Mouse (Mus musculus): Measurements from ENCODE around the gene Tfb2m.

The Tfb2m gene

GRCm38 (mm10) chr1:179559446-179560194, 13.6 kb upstream of the Tfb2m start:
- DNase-seq (ENCODE audit: low spot score), result no peak

DNA sequence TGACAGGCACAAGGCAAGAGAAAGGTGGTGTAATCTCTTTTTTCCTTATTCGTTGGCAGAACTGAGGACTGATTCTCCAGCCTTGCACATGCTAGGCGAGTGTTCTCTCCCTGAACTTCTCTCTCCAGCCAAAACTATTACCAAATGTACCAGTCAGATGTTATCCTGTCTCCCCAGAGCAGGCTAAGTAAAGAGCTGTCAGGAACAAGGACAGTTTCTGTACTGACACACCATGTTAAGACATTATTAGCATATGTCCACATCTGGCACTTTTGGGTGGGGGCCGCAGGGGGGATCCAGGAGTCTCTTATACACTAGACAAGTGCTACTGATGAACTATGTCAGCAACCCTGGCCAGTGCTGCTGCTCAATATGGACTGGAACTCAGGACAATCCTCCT, 10.9 kb upstream of the Tfb2m start:
- no peak for DNase-seq (ENCODE audit: low spot score)

- DNase-seq (ENCODE audit: low spot score), result no peak
These were observed 7.9 kb upstream of the Tfb2m start for GRCm38 (mm10) chr1:179553949-179554347.

DNA sequence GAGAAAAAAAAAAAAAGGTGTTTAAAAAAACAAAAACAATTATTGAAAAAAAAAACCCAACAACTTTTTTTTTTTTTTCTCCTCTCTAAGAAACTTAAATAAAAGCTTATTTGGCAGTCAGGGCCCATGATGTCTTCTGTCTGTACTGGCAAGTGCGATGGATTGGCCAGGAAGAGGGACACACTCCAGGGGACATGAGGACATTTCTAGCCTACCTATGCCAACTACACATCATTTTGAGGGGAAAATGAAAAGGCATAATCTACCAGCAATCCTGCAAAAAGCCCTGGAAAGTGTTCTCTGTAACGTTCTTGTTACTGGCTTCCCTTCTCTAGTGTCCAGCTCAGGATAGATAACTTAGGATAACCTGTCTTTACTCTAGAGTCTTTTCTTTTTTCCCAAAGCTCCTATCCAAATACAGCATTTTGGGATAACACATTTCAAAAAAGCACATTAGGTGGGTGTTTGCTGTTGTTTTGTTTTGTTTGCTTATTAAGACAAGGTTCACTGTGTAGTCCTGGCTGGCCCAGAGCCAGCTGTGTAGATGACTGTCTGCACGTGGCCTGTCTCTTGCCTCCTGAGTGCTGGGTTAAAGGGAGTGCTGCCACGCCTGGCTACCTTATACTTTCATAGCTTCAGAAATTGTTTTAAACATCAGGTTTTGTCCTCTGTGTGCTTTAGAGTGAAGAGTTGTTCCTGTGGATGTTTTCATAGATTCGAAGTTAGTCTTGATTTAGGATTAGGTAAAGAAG, 7.3 kb upstream of the Tfb2m start:
- DNase-seq (ENCODE audit: low spot score), result no peak

GRCm38 (mm10) chr1:179552751-179553150, 6.7 kb upstream of the Tfb2m start:
- no peak for DNase-seq (ENCODE audit: low spot score)

DNA sequence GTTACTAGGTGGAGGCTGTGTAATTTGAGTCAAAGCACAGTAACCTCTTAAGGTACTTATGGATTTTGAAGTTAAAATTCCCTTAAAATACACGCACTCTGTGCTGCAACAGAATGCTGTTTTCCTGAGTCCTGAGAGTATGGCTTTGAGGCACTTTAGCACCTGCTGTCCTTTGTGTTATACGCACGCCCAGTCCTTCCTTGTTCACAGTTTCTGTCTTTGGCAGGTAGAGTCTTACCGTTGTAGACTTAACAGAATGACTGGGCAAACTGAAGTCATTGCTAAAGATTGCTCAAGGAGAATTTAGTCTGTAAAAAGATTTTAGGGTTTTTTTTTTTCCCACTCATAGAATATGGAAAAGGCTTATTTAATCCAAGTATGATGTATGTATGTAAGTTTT, 5.9 kb upstream of the Tfb2m start:
- DNase-seq (ENCODE audit: low spot score), result no peak

- no peak for DNase-seq (ENCODE audit: low spot score)
These were observed 5.3 kb upstream of the Tfb2m start for GRCm38 (mm10) chr1:179551336-179551735.

GRCm38 (mm10) chr1:179548996-179549752, 3.1 kb upstream of the Tfb2m start:
- DNase-seq (ENCODE audit: low spot score), result no peak

- DNase-seq (ENCODE audit: low spot score), result no peak
These were observed 2.2 kb upstream of the Tfb2m start for GRCm38 (mm10) chr1:179548220-179548619.

- no peak for DNase-seq (ENCODE audit: low spot score)
These were observed 1.1 kb upstream of the Tfb2m start for GRCm38 (mm10) chr1:179547176-179547575.

DNA sequence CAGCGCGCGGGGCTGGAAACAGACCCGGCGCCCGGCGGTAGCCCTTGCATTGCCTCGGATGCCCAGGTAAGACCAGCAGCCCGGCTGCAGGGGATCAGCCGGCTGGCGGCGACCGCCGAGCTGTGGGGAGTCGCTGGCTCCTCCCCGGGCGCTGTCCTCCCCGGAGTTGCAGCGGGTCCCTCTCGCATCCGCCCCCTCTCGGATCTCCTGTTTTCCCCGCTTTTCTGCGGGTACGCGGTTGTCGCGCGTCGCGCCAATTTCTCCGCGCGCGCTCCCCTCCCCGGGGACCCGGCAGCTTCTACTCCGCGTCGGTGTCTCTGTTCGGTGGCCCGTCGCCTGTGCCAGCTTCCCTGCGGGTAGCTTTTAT, 467 bp upstream of the Tfb2m start:
- DNase-seq (ENCODE audit: low spot score), result no peak

GRCm38 (mm10) chr1:179541502-179541901, 4.6 kb downstream of the Tfb2m start:
- no peak for DNase-seq (ENCODE audit: low spot score)

DNA sequence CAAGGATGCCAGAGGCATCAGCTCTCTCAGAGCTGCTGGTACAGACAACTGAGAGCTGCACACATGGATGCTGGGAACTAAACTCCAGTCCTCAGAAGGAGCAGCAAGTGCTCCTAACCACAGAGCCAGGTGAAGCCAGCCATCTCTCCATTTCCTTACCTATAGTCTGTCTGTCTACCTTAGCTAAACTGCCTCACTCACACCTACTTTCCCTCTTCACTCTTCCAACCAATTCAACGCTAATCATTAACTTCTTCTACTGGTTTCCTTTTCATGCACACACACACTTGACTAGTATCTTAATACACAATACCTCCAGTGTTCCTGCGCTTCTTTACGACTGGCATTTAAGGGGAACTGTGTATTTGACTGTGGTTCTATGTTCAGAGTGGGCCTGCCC, 6.2 kb downstream of the Tfb2m start:
- DNase-seq (ENCODE audit: low spot score), result no peak

DNA sequence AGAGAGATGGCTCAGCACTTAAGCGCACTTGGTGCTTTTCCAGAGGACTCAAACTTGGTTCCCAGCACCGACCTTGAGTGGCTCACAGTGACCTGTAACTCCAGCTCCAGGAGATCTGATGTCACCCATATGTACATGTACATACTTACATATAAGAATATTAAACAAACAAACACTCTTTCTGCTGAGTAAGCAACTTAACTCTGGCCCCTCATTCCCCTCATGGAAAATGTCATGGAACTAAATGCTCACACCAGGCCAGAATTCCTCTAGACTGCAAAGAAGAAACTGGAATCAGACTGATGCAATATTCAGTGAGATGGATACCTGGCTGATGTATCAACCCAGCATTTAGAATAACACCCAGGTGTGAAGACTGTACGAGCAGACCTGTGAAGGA, 7.0 kb downstream of the Tfb2m start:
- DNase-seq (ENCODE audit: low spot score), result no peak

DNA sequence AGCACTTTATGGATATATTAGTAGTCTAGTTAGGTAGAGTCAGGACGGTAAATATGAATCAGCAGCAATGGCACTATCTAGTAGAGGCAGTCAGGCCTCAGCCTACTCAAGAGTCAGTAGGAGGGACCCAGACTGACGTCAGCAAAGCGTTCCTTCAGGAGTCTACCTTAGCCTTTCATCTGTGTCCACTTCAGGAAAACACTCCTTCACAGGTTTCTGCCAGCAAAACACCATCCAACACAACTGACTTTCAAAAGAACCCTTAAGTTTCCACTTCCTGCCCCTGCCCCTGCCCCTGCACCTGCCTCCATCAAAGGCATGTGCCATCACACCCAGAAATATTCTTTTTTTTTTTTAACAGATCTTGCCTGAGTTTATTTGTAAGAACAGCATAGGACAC, 26.2 kb downstream of the Tfb2m start:
- no peak for DNase-seq (ENCODE audit: low spot score)

DNA sequence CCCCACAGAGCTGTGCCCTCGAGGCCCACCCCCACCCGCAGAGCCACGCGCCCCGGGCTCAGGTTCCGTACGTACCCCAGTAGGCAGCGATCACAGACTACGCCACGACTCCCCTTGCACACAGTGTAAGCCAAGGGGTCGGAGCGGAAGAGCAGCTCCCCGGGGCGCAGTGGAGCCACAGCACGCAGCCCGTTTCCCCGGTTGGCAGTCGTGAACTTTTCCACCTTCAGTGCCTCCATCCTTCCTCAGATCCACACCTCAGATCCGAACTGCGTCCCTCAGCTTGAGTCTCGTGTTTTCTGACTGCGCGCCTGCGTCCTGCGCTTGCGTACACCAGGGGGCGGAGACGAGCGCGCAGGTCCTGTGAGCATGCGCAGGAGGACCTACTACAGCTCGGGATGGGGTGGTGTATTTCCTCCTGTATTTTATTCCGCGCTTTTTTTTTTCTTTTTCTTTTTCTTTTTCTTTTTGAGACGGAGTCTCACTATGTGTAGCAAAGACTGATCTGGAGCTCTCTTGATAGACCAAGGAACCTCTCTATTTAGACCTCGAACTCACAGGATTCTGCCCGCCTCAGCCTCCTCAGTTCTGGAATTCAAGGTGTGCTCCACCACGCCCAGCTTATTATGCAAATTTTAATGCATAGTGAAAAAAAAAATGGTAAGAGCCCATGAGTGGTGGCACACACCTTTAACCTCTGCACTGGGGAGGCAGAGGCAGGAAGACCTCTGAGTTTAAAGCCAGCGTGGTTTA, 28.2 kb downstream of the Tfb2m start, which contains the start of gene Smyd3:
Gene Smyd3, minus strand, starts transcription at position 329 of the 753 bp plus-strand sequence.
- peak; percentile 42 for DNase-seq (ENCODE audit: low spot score)

DNA sequence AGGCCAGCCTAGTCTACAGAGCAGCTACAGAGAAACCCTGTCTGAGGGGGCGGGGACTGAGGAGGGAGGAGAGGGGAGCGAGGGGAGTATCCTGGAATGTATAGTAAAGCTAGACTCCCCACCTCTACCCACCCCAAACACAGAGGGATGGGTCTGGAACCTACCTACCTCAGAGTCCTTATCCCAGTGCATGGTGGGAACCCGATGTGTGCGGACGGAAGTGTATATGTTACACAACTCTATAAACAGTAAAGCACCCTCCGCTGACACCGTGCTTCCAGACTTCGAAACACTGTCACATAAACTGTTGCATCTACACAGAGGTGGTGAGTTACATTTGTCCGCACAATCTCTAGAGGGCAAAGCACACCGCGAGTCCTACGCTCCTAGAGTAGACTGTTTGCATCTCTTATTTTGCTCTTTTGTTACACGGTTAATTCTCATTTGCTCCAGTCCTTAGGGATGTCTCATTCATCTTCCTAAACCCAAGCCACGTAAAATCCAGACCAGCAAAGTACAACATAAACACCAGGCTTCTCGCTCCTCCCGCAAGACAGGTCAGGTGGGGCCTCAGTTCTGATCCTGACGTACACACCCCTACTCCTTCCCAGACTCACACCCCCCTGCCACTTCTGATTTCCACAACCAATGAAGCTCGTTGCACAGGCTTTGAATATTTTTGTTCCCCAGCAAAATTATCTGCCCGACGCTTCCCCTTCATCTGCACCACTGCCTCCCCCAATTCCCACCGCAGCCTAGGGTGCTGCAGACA, 28.9 kb downstream of the Tfb2m start:
- no peak for DNase-seq (ENCODE audit: low spot score)

DNA sequence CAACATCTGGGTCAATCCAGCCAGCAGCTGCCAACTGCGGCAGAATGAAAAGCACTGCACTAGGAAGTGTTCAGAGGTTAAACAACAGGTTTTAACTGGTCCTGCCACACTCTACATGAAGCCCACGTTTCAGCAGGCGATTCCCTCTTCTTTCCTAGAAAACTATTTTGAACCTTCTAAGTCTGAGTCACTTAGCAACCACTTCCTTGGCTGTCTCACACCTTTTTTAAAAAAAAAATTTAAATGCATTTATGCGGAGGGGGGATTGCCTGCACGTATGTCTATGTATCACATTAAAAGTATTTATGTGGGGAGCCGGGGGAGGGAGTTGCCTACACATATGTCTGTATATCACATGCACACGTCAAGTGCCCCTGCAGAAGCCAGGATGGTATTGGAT, 34.2 kb downstream of the Tfb2m start:
- DNase-seq (ENCODE audit: low spot score), result no peak

DNA sequence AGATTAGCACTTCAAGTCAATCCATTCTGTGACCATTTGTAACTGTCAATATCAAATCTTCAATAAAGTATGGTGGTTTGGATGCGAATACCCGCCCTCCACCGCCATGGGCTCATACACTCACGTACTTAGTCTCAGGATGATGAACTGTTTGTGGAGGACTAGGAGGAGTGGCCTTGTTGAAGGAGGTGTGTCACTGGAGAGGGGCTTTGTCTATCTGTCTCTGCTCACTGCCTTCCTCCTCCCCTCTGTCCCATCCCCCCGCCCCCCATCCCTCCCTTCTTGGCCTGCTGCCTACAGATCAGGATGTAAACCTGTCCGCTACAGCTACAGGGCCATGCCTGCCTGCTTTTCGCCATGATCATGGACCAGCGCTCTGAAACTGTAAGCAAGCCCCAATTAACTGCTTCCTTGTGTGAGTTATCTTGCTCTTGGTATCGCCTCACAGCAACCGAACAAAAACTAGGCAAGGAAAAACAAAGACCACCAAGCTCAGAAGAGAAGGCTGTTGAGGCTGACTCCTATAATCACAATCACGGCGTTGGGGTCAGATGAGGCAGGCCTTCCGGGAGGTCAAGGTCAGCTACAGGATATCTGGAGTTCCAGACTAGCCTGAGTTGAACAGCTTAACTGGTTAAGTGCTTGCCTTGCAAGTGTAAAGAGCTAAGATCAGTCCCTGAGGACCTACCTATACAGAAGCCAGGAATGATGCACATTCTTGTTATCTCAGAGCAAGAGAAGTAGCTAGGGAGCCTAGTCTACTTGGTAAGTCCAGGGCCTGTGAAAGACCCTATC, 35.3 kb downstream of the Tfb2m start:
- DNase-seq (ENCODE audit: low spot score), result no peak

GRCm38 (mm10) chr1:179506530-179507315, 39.3 kb downstream of the Tfb2m start:
- DNase-seq (ENCODE audit: low spot score), result no peak
